Mouse (Mus musculus) forebrain, embryonic 14.5 days (tissue): ENCODE results near the gene Stk11ip. TPM values are rescaled to one million over a fixed set of nuclear protein-coding genes. Genes with fewer than 3 reads are reported as not detected.
A peak's percentile ranks its signal among the peaks of the same experiment; 100 is the strongest.

Experiments
- ATAC-seq: fragments of 200-750 bp; cut with Nextera tagmentation; 2 replicates; pipeline ENCODE4 v1.8.0; 2017; ENCODE audit warnings: mild to moderate bottlenecking, moderate library complexity
- DNase-seq: peaks from one replicate; pipeline ENCODE4 v3.0.0-alpha.2; 2015; ENCODE audit warnings: low spot score
- H3K27ac ChIP-seq: fragments of 300-500 bp; sonication (generic); 2 replicates; pipeline ENCODE4 v1.5.1; 2014; ENCODE audit warnings: low read depth, mild to moderate bottlenecking, control low read depth, low read length, moderate library complexity
- H3K27me3 ChIP-seq: fragments of 300-500 bp; sonication (generic); replicated peaks from 2 replicates; pipeline ENCODE4 v1.6.1; 2014; ENCODE audit warnings: low read length, control low read depth, mixed read lengths; ENCODE audit not compliant: control insufficient read depth, insufficient read depth
- H3K36me3 ChIP-seq: fragments of 300-500 bp; sonication (generic); 2 replicates; pipeline ENCODE4 v1.6.1; 2014; ENCODE audit warnings: low read length, control low read depth; ENCODE audit not compliant: control insufficient read depth, insufficient read depth
- H3K4me1 ChIP-seq: fragments of 300-500 bp; sonication (generic); 2 replicates; pipeline ENCODE4 v1.6.1; 2014; ENCODE audit warnings: antibody characterized with exemption, low read length, control low read depth; ENCODE audit not compliant: control insufficient read depth, insufficient read depth
- H3K4me2 ChIP-seq: fragments of 300-500 bp; sonication (generic); 2 replicates; pipeline ENCODE4 v1.6.1; 2014; ENCODE audit warnings: mild to moderate bottlenecking, control low read depth, low read length
- H3K4me3 ChIP-seq: fragments of 300-500 bp; sonication (generic); 2 replicates; pipeline ENCODE4 v1.5.1; 2014; ENCODE audit warnings: low read depth, low read length, control low read depth
- H3K9ac ChIP-seq: fragments of 300-500 bp; sonication (generic); 2 replicates; pipeline ENCODE4 v1.6.1; 2014; ENCODE audit warnings: mild to moderate bottlenecking, low read length, control low read depth, moderate library complexity
- H3K9me3 ChIP-seq: fragments of 300-500 bp; sonication (generic); replicated peaks from 2 replicates; pipeline ENCODE4 v1.6.1; 2016; ENCODE audit warnings: low read length, control low read depth, mixed read lengths; ENCODE audit not compliant: control insufficient read depth
- WGBS: fragments of 180-500 bp; shearing (Covaris S2); extraction: QIAGEN DNeasy Blood & Tissue Kit; methylation state at CpG from one replicate; pipeline ENCODE4 v1.1.7; 2014; 5-methylcytosine and 5-hydroxymethylcytosine counted together
- polyA plus RNA-seq: library from polyadenylated mRNA; unstranded; fragments of >200 nt; fragmentation: Nextera tagmentation; extraction: Ambion mirVana; gene quantifications from 2 replicates; pipeline ENCODE4 v1.2.1, GENCODE M21; 2014

The Stk11ip gene
- polyA plus RNA-seq, 1 experiment from 2014 or later: 8.7 TPM

- Histone ChIP-seq H3K9ac (peak overlapping the region; percentile 86; the same call in 1 of the 2 replicates), H3K4me3 (peak overlapping the region; percentile 85), H3K27ac (no peak overlapping the region), H3K27me3 (peaks cover 8% of the 10 kb centered on the region), H3K36me3 (peaks cover 47% of the 10 kb centered on the region), H3K4me2 (peak overlapping the region; percentile 89), H3K9me3 (no peaks in the 10 kb centered on the region), H3K4me1 (peaks cover 30% of the 10 kb centered on the region)
- no peak for DNase-seq
- 88% methylated on average over 7 of the region's 7 CpGs for WGBS
- no peak for ATAC-seq
These were observed 40.6 kb upstream of the Stk11ip start for GRCm38 (mm10) chr1:75480735-75481134.

DNA sequence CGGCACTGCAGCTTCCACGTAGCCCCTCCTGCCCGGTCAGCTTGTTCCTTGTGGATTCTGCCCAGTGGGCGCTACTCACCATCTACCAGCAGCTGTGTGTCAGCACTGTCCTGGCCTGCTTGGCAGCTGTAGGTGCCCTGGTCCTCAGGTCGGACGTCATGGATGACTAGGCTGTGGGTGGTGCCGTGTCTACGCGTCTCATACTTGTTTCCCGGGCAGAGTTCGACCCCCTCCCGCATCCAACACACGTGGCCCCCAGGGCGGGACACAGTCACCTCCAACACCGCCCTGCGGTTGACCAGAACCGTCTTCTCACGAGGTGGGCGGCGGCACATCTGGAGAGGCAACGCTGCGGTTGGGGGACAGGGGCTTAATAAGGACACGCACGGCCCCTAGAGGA lies 34.8 kb upstream of the Stk11ip start:
- ATAC-seq: no peak
- peaks cover 33% of the 10 kb centered on the region for H3K27me3 ChIP-seq

DNA sequence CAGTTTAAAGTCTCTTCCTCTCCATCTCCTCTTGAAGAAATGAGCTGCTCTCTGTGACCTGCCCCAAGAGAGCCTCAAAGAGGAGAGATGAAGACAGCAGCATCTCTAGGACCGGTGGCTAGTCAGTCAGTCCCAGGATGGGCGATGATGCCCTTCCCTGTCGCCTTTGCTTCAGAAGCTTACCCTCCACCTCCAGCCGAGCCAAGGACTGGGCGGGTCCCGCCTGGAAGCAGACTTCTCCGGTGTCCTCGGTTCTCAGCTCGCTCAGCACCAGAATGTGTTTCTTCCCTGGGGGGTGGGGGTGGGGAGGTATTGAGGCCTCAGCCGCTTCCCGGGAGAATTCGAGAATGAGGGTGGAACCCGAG lies 34.3 kb upstream of the Stk11ip start:
- Histone ChIP-seq H3K9ac (peak overlapping the region; percentile 55), H3K4me2 (peak overlapping the region; percentile 87), H3K27me3 (peaks cover 33% of the 10 kb centered on the region), H3K27ac (no peak overlapping the region), H3K9me3 (no peaks in the 10 kb centered on the region), H3K4me1 (peaks cover 3% of the 10 kb centered on the region; the same call in 1 of the 2 replicates), H3K4me3 (peak overlapping the region; percentile 41), H3K36me3 (peaks cover 32% of the 10 kb centered on the region)
- ATAC-seq (peak; percentile 14), DNase-seq (no peak)
- WGBS: 0% methylated on average over 13 of the region's 13 CpGs

More for the DNA sequence above, 34.8 kb upstream of the Stk11ip start:
- peaks cover 32% of the 10 kb centered on the region for H3K36me3 ChIP-seq
- no peak overlapping the region for H3K9ac ChIP-seq
- peaks cover 3% of the 10 kb centered on the region; the same call in 1 of the 2 replicates for H3K4me1 ChIP-seq
- DNase-seq: no peak
- peak overlapping the region; percentile 41; the same call in 1 of the 2 replicates for H3K4me3 ChIP-seq
- no peaks in the 10 kb centered on the region for H3K9me3 ChIP-seq
- H3K4me2 ChIP-seq: peak overlapping the region; percentile 87
- H3K27ac ChIP-seq: no peak overlapping the region
- 5% methylated on average over 24 of the region's 24 CpGs for WGBS

- peaks cover 3% of the 10 kb centered on the region; the same call in 1 of the 2 replicates for H3K4me1 ChIP-seq
- ATAC-seq (peak; percentile 72), DNase-seq (peak; percentile 78)
- peak overlapping the region; percentile 41 for H3K4me3 ChIP-seq
- H3K36me3 ChIP-seq: peaks cover 29% of the 10 kb centered on the region
- WGBS: under 1% methylated on average over 61 of the region's 62 CpGs
- no peaks in the 10 kb centered on the region for H3K9me3 ChIP-seq
- H3K27ac ChIP-seq: no peak overlapping the region
- H3K9ac ChIP-seq: peak overlapping the region; percentile 55
- peak overlapping the region; percentile 87 for H3K4me2 ChIP-seq
- peaks cover 33% of the 10 kb centered on the region for H3K27me3 ChIP-seq
These were observed 33.7 kb upstream of the Stk11ip start for GRCm38 (mm10) chr1:75487405-75488161.

GRCm38 (mm10) chr1:75490785-75491551 lies 30.4 kb upstream of the Stk11ip start:
- no peaks in the 10 kb centered on the region for H3K36me3 ChIP-seq
- no peak overlapping the region for H3K4me3 ChIP-seq
- WGBS: 86% methylated on average over 34 of the region's 34 CpGs
- peaks cover 23% of the 10 kb centered on the region for H3K27me3 ChIP-seq
- no peak overlapping the region for H3K4me2 ChIP-seq
- no peak overlapping the region for H3K27ac ChIP-seq
- DNase-seq (no peak), ATAC-seq (no peak)
- no peak overlapping the region for H3K9ac ChIP-seq
- peaks cover 3% of the 10 kb centered on the region; the same call in 1 of the 2 replicates for H3K4me1 ChIP-seq
- H3K9me3 ChIP-seq: no peaks in the 10 kb centered on the region

DNA sequence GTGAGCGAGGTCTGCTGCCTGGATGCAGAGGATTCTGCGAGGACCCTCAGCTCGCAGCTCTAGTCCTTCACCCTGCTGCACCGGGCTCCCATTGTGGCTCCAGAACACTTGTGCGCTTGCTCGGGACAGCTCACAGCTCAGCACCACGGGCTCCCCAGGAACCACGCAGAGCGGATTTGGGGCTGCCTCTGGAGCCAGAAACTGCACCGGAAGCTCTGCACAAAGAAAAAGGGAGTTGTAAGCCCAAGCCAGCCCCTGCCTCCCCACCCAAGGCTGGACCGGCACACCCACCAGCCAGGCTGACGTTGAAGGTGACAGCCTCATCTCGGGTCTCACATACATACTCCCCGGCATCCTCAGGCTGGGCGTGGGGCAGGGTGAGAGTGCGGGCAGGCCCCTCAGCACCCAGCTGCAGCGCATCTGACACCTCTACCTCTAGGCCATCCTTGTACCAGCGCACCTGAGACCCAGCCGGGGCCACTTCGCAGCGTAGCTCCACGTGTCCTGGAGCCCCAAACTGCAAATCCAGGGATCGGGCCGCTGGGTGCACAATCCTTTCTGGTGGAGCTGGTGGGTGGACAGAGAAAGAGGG lies 28.7 kb upstream of the Stk11ip start:
- Histone ChIP-seq H3K4me2 (no peak overlapping the region), H3K36me3 (peaks cover 10% of the 10 kb centered on the region; the same call in 1 of the 2 replicates), H3K27me3 (peaks cover 12% of the 10 kb centered on the region; the same call in 1 of the 2 replicates), H3K4me3 (no peak overlapping the region), H3K9ac (no peak overlapping the region), H3K9me3 (no peaks in the 10 kb centered on the region), H3K27ac (no peak overlapping the region), H3K4me1 (peaks cover 3% of the 10 kb centered on the region; the same call in 1 of the 2 replicates)
- DNase-seq (no peak), ATAC-seq (no peak)
- 33% methylated on average over 24 of the region's 24 CpGs for WGBS

GRCm38 (mm10) chr1:75494878-75495548 lies 26.3 kb upstream of the Stk11ip start:
- no peaks in the 10 kb centered on the region for H3K9me3 ChIP-seq
- WGBS: 50% methylated on average over 12 of the region's 12 CpGs
- DNase-seq: peak; percentile 68
- ATAC-seq: no peak
- H3K36me3 ChIP-seq: peaks cover 31% of the 10 kb centered on the region
- no peaks in the 10 kb centered on the region for H3K4me1 ChIP-seq
- H3K4me2 ChIP-seq: no peak overlapping the region
- no peak overlapping the region for H3K4me3 ChIP-seq
- no peaks in the 10 kb centered on the region for H3K27me3 ChIP-seq
- no peak overlapping the region for H3K27ac ChIP-seq
- H3K9ac ChIP-seq: no peak overlapping the region

DNA sequence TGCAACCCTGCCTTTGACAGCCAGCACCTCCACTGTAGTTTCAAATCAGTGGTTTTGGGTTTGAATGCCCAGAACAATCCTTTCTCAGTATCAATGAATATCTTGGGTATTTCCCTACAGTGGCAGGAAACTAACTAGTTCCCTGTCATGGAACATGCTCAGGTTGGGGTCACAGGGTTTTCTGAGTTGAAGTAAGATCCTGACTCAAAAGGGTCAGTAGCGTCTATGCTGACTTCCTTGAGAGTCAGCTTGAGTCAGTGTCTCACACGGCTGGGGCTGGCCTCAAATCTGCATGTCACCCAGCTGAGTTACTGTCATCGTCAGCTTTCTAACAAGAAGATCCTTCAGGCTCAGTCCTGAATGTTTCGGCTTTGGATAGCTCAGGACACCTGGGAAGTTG lies 22.4 kb upstream of the Stk11ip start:
- H3K27me3 ChIP-seq: no peaks in the 10 kb centered on the region
- H3K36me3 ChIP-seq: peaks cover 53% of the 10 kb centered on the region
- H3K27ac ChIP-seq: no peak overlapping the region
- no peak for DNase-seq
- no peak overlapping the region for H3K4me3 ChIP-seq
- H3K4me1 ChIP-seq: peaks cover under 1% of the 10 kb centered on the region; the same call in 1 of the 2 replicates
- H3K9ac ChIP-seq: no peak overlapping the region
- H3K9me3 ChIP-seq: no peaks in the 10 kb centered on the region
- no peak for ATAC-seq
- WGBS: 91% methylated on average over 4 of the region's 4 CpGs
- no peak overlapping the region for H3K4me2 ChIP-seq
